Mouse (Mus musculus) stomach, embryonic 15.5 days (tissue): ENCODE results near the gene Ofd1. TPM values are rescaled to one million over a fixed set of nuclear protein-coding genes. Genes with fewer than 3 reads are reported as not detected.

ENCODE experiments used
- ATAC-seq: fragments of 200-750 bp; cut with Nextera tagmentation; 2 replicates; pipeline ENCODE4 v1.8.0; 2017; ENCODE audit warnings: low read depth, moderate number of reproducible peaks, moderate TSS enrichment; ENCODE audit not compliant: insufficient read depth, low FRiP score
- H3K27ac ChIP-seq: fragments of 300-500 bp; sonication (generic); 2 replicates; pipeline ENCODE4 v1.5.1; 2015; ENCODE audit warnings: mild to moderate bottlenecking, inconsistent platforms
- H3K27me3 ChIP-seq: fragments of 300-500 bp; sonication (generic); replicated peaks from 2 replicates; pipeline ENCODE4 v1.6.1; 2015; ENCODE audit warnings: inconsistent platforms
- H3K36me3 ChIP-seq: fragments of 300-500 bp; sonication (generic); 2 replicates; pipeline ENCODE4 v1.6.1; 2015; ENCODE audit warnings: inconsistent platforms
- H3K4me1 ChIP-seq: fragments of 300-500 bp; sonication (generic); 2 replicates; pipeline ENCODE4 v1.6.1; 2015; ENCODE audit warnings: inconsistent platforms
- H3K4me2 ChIP-seq: fragments of 300-500 bp; sonication (generic); 2 replicates; pipeline ENCODE4 v1.6.1; 2015; ENCODE audit warnings: mild to moderate bottlenecking, inconsistent platforms
- H3K4me3 ChIP-seq: fragments of 300-500 bp; sonication (generic); replicated peaks from 2 replicates; pipeline ENCODE4 v1.5.1; 2015; ENCODE audit warnings: inconsistent platforms
- H3K9ac ChIP-seq: fragments of 300-500 bp; sonication (generic); 2 replicates; pipeline ENCODE4 v1.6.1; 2015; ENCODE audit warnings: inconsistent platforms
- H3K9me3 ChIP-seq: fragments of 300-500 bp; sonication (generic); 2 replicates; pipeline ENCODE4 v1.6.1; 2016; ENCODE audit warnings: inconsistent platforms
- WGBS: fragments of 180-500 bp; shearing (Covaris S2); methylation state at CpG from one replicate; pipeline ENCODE4 v1.1.7; 2015; 5-methylcytosine and 5-hydroxymethylcytosine counted together
- polyA plus RNA-seq: library from polyadenylated mRNA; unstranded; fragments of >200 nt; fragmentation: Nextera tagmentation; extraction: Ambion mirVana; gene quantifications from 2 replicates; pipeline ENCODE4 v1.2.1, GENCODE M21; 2015

Ofd1 gene
- polyA plus RNA-seq, 1 experiment from 2014 or later = 5.7 TPM

DNA sequence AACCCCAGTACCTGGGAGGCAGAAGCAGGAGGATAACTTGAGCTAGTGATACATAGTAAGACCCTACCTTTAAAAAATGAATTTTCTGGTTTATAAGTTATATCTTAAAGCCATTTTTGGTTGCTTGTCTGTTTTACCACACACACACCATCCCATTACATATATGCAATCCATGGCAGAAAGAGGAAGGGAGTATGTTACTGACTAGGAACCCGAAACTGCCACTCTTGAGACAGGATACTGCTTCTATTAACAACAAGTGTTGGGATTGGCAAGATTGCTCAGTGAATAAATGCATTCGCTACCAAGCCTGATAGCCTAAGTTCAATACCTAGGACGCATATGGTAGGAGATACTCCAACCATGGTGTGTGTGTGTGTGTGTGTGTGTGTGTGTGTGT is 84.2 kb downstream of the Ofd1 start:
- no peak for ATAC-seq
- no peaks in the 10 kb centered on the region for H3K4me1 ChIP-seq
- WGBS = 93% methylated on average over 3 of the region's 3 CpGs
- no peak overlapping the region for H3K27ac ChIP-seq
- no peak overlapping the region for H3K9ac ChIP-seq
- H3K36me3 ChIP-seq = no peaks in the 10 kb centered on the region
- H3K4me2 ChIP-seq = no peak overlapping the region
- no peaks in the 10 kb centered on the region for H3K9me3 ChIP-seq
- no peak overlapping the region for H3K4me3 ChIP-seq
- H3K27me3 ChIP-seq = no peaks in the 10 kb centered on the region

DNA sequence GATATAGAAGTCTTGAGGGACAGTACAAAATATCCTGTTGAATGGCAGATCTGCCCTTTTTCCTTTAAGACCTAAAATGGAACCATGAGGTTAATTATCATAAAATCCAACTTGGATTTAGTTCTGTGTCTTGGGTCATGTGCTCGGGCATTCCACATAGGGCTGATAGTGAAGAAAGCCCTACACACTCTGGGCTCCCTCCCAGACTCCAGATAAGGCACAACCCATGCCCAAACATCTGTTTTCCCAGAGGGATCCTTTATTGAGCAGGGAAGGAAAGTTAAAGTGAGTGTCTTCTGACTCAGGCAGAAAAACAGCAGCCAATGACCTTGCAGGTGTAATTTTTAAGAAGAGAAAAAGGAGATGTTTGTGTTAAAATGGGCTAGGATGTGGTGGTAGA is 85.6 kb downstream of the Ofd1 start:
- no peak overlapping the region for H3K4me2 ChIP-seq
- no peaks in the 10 kb centered on the region for H3K9me3 ChIP-seq
- no peaks in the 10 kb centered on the region for H3K27me3 ChIP-seq
- WGBS = 43% methylated on average over 1 of the region's 1 CpGs
- H3K9ac ChIP-seq = no peak overlapping the region
- no peak for ATAC-seq
- no peaks in the 10 kb centered on the region for H3K4me1 ChIP-seq
- no peak overlapping the region for H3K27ac ChIP-seq
- no peak overlapping the region for H3K4me3 ChIP-seq
- no peaks in the 10 kb centered on the region for H3K36me3 ChIP-seq

DNA sequence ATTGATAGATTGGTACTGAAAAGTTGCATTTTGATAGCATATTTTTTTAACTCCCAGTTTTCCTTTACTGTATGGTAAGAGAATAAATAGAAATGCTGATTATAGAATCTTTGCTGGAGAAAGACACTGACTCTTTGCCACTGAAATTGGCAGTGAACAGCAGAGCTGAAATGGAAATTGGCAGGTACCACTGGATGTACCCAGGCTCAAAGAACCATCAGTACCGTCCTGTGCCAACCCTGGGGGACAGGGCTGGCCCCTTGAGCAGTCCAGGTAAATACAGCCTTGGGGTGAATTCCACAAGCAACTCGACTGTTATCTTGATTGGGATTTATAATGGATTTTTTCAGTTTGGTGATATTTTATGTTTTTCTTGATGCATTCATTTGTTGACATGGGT is 87.1 kb downstream of the Ofd1 start:
- Histone ChIP-seq H3K9ac (no peak overlapping the region), H3K4me3 (no peak overlapping the region), H3K27ac (no peak overlapping the region), H3K36me3 (no peaks in the 10 kb centered on the region), H3K9me3 (no peaks in the 10 kb centered on the region), H3K4me2 (no peak overlapping the region), H3K27me3 (no peaks in the 10 kb centered on the region), H3K4me1 (no peaks in the 10 kb centered on the region)
- ATAC-seq = no peak
- WGBS = 71% methylated on average over 2 of the region's 2 CpGs

DNA sequence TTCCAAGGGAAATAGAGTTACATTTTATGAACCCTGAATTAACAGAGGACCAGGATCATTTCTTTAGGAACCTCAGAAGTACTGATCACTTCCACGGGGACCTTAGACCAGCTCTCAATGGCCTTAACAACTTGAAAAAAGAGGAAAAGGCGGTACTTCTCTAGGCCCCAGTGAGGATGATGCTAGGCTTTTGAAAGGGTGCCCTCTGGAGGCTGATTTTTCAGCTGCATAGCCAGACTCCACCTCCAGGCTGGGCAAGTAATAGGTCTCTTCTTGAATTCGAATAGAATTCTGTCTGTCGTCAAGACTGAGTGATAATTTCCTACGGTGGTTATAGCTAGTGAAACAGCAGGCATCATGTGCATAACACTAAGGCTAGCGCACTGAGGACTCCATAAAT is 88.7 kb downstream of the Ofd1 start:
- Histone ChIP-seq H3K27ac (no peak overlapping the region), H3K4me1 (no peaks in the 10 kb centered on the region), H3K9me3 (no peaks in the 10 kb centered on the region), H3K9ac (no peak overlapping the region), H3K4me3 (no peak overlapping the region), H3K27me3 (no peaks in the 10 kb centered on the region), H3K36me3 (no peaks in the 10 kb centered on the region), H3K4me2 (no peak overlapping the region)
- WGBS = 29% methylated on average over 6 of the region's 6 CpGs
- ATAC-seq = no peak

DNA sequence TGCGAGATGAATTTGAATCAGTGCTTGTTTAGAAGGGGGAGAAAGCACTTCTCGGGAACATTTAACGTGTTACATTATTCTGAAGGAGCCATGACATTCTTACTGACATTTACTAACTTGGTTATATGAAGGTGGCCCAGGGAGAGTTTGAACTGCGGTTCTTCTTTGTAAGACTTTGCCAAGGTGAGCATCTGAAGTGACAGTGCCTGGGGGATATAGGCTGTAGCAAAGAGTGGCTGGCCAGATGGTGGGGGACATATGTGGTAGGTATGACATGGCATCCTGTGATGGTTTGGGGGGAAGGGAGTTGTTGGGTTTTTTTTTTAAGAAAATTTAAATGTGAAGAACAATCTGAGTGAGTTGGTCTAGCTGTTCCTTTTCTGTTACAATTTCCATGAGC is 91.9 kb downstream of the Ofd1 start:
- Histone ChIP-seq H3K9ac (no peak overlapping the region), H3K27me3 (no peaks in the 10 kb centered on the region), H3K36me3 (no peaks in the 10 kb centered on the region), H3K4me1 (no peaks in the 10 kb centered on the region), H3K4me2 (no peak overlapping the region), H3K27ac (no peak overlapping the region), H3K9me3 (no peaks in the 10 kb centered on the region), H3K4me3 (no peak overlapping the region)
- 76% methylated on average over 4 of the region's 4 CpGs for WGBS
- no peak for ATAC-seq

DNA sequence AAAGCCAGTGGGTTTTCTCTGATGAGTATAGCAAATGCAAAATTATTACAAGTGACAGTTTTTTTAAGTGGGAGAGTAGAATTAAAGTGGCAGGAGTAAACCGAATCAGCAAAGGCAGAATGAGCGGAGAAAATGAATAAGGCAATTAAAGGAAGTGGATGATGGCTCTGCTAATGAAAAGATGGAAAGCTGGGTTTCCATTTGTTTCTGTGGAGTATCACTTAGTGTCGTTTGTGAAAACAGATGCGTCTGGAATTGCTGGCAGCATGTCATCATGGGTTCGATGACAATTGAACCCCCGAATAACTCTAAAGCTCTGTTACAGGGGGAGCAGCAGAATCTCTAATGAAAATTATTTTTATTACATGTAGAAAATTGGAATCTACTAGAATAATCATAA is 92.4 kb downstream of the Ofd1 start:
- 68% methylated on average over 6 of the region's 6 CpGs for WGBS
- Histone ChIP-seq H3K27me3 (no peaks in the 10 kb centered on the region), H3K27ac (no peak overlapping the region), H3K9me3 (no peaks in the 10 kb centered on the region), H3K4me1 (no peaks in the 10 kb centered on the region), H3K4me2 (no peak overlapping the region), H3K4me3 (no peak overlapping the region), H3K9ac (no peak overlapping the region), H3K36me3 (no peaks in the 10 kb centered on the region)
- ATAC-seq = no peak

DNA sequence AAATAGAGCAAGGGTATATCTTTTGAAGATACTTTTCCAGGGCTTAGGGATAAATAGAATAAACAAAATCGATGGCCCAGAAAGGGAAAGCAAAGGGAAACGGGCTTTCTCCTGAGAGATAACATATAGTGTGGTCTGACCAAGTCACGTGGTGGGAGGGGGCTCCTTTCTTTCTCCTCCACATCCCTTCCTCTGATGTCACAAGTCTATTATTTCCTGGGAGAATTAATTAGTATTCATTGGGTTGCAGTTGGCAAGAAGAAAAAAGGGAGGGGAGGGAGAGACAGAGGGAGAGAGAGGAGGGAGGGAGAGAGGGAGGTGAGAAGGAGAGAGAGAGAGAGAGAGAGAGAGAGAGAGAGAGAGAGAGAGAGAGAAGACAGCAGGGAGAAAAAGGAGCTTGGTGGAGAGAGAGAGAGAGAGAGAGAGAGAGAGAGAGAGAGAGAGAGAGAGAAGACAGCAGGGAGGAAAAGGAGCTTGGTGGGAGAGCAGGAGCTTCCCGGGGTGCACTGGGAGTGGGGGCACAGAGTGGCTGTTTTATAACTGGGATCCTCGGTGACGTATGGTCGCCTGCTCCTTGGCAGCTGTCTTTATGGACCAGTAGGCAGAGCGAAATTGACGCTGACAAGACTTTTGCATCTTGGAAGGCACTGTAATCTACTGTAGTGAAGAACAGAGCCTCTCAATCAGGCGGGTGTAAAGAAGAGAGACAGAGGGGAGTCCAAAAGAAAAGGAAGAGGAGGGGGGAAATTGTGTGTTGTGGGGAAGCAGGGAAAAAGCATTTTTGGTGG is 96.1 kb downstream of the Ofd1 start:
- peak overlapping the region; percentile 26 for H3K4me3 ChIP-seq
- 26% methylated on average over 10 of the region's 10 CpGs for WGBS
- no peaks in the 10 kb centered on the region for H3K36me3 ChIP-seq
- no peak overlapping the region for H3K27ac ChIP-seq
- no peaks in the 10 kb centered on the region for H3K4me1 ChIP-seq
- H3K9me3 ChIP-seq = no peaks in the 10 kb centered on the region
- H3K27me3 ChIP-seq = no peaks in the 10 kb centered on the region
- H3K4me2 ChIP-seq = peak overlapping the region; percentile 34; the same call in 1 of the 2 replicates
- no peak for ATAC-seq
- no peak overlapping the region for H3K9ac ChIP-seq

DNA sequence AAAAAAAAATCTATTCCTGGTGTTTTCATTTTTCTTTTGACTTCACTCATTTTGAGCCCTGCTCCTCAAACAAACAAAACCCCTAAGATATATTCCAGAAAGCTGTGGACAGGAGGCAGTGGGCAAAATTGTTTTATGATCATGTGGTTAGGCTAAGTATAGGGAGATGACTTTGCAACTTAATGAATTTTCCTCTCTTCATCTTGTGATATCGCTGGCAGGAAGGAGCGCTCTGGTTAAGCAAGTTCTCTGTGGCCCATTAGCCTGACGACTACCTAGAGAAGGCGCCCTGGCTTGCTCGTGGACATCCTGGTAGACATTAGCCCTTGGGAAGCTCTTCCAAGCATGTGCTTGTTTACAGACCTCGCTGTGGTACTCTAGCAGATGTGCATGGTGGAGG is 98.7 kb downstream of the Ofd1 start:
- Histone ChIP-seq H3K4me3 (no peak overlapping the region), H3K9ac (no peak overlapping the region), H3K27ac (no peak overlapping the region), H3K9me3 (no peaks in the 10 kb centered on the region), H3K4me2 (no peak overlapping the region), H3K4me1 (no peaks in the 10 kb centered on the region), H3K36me3 (no peaks in the 10 kb centered on the region), H3K27me3 (no peaks in the 10 kb centered on the region)
- WGBS = 85% methylated on average over 6 of the region's 6 CpGs
- ATAC-seq = no peak

Other genes with a start within 250 kb of the Ofd1 start
- gene Gpm6b, start 201.8 kb downstream of the Ofd1 start, polyA plus RNA-seq = 33.5 and 39.0 TPM in 2 replicates
- 26.2 and 27.9 TPM in 2 replicates for gene Trappc2, start 130 bp downstream of the Ofd1 start, polyA plus RNA-seq
- 56.5 and 57.3 TPM in 2 replicates for gene Rab9, start 39.2 kb upstream of the Ofd1 start, polyA plus RNA-seq
- gene Tceanc, start 77.9 kb upstream of the Ofd1 start, polyA plus RNA-seq = 4.8 and 5.9 TPM in 2 replicates
- 12.7 and 14.9 TPM in 2 replicates for gene Egfl6, start 145.0 kb upstream of the Ofd1 start, polyA plus RNA-seq